Mouse (Mus musculus) liver, embryonic 14.5 days (tissue): ENCODE measurements at regions not wholly inside any gene's neighbourhood (a gene's known extent, or its start where the extent isn't known, plus 50 kb on each side); places are given as distances from the start of the nearest gene placed in this dataset.

ENCODE experiments used
- CTCF ChIP-seq: IDR thresholded peaks from 2 replicates; pipeline ENCODE4 v1.5.1; 2016; ENCODE audit warnings: antibody characterized with exemption, low read depth, control low read depth
- EP300 ChIP-seq: IDR thresholded peaks from 2 replicates; pipeline ENCODE4 v1.6.1; 2016; ENCODE audit warnings: antibody characterized with exemption, low read depth

DNA sequence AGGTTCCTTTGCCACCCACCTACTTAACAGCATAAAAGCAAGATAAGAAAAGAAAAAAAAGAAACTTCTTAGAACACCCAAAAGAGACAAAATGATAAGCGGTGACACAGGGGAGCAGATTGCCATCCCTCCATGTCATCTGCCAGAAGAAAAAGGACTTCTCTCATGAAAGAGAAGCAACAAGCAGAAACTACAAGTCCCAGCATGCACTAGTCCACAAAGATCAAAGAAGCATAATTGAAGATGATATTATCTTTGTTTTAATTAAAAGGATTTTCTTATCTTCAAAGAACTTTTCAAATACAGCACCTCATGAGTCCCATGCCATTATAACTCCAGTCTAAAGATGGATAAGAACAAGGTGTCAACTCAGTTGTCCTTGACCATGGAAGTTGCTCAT, 231.0 kb upstream of the 4930412O13Rik start:
- TF ChIP-seq CTCF (no peak), EP300 (no peak)
